Mouse (Mus musculus): Measurements from ENCODE around the gene Henmt1.

DNA sequence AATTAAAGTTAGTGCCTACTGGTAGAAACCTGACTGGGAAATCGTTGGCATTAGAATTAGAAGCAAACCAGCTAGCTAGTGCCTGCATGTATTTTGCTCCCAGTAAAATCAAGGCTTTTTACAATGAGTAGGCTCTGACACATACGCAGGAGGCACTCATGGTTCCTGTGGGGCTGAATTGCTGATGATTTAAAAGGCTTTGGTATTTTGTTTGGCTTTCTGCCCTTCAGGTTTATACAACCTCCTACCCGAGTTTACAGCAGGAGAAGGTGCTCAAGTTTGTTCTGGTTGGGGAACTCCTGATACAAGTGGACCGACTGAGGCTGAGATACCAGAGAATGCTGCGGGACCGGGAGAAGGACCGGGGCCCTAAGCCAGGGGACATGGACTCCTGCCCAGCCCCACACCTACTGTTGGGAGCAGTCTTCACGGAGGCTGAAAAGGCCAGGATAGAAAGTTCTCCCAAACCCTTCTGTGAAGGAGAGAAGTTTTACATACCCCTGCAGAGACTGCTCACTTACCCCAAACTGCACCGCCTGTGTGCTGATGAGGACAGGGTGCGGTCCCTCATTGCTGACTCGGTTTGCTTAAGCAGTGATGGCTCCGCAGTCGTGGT, 20.1 kb downstream of the Henmt1 start:
- TF ChIP-seq CTCF (IDR thresholded peaks at IDR 0.05; ENCODE audit: low read depth, low read length) (no peak), POLR2A (IDR thresholded peaks at IDR 0.05; ENCODE audit: extremely low read depth, insufficient read depth, low read length) (no peak)
